ENCODE assay signal across 26 mouse cellular contexts in the genomic region with DNA sequence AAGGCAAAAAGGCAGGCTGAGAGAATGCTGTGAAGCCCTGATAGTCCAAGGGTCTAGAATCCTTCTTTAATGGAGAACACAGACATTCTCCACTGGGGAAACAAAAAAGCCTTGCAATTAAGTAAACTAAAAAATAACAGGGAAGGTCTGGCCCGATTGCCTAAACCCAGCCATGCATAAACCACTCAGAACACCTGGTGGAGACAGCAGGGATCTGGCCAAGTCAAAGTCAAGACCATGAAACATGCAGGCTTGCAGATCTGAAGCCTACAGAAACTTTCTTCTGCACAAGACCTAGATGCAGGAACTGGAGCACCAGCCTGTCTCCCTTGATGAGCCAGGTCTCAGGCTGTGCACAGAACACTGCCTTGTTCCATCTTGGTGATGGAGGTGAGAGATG. TPM values are rescaled to one million over a fixed set of nuclear protein-coding genes. Genes with fewer than 3 reads are reported as not detected.
"Had no signal": no experiment of that assay in that cellular context is flagged by ENCODE, and none has a peak within 500 bp of the region (broad histone marks: within the 10 kb centered on the region; RNA-seq: fewer than 3 reads in every experiment).

No protein-coding gene starts in this region.

- H3K27ac ChIP-seq: heart, adult 2 months; heart, embryonic 13.5 days; heart, embryonic 15.5 days; hindbrain, embryonic 10.5 days; hindbrain, embryonic 12.5 days; hindbrain, embryonic 14.5 days; intestine, embryonic 15.5 days; layer of hippocampus, adult 2 months; left cerebral cortex, adult 2 months; limb, embryonic 10.5 days; limb, embryonic 12.5 days; liver, embryonic 13.5 days; liver, embryonic 15.5 days had no signal

- ATAC-seq: hindbrain, embryonic 16.5 days; inflammation-experienced regulatory T-cells, adult 6 months; intestine, embryonic 15.5 days; intestine, postnatal 0 days; liver, postnatal 0 days had no signal

- H3K4me3 ChIP-seq: heart, adult 2 months; heart, embryonic 13.5 days; heart, embryonic 15.5 days; hindbrain, embryonic 10.5 days; hindbrain, embryonic 12.5 days; intestine, embryonic 15.5 days; layer of hippocampus, adult 2 months; left cerebral cortex, adult 2 months; limb, embryonic 10.5 days; limb, embryonic 12.5 days; liver, embryonic 13.5 days; liver, embryonic 15.5 days had no signal

- H3K27me3 ChIP-seq: heart, embryonic 13.5 days; heart, embryonic 15.5 days; hindbrain, embryonic 12.5 days; intestine, embryonic 15.5 days; limb, embryonic 12.5 days; liver, embryonic 13.5 days; liver, embryonic 15.5 days had no signal

- DNase-seq: gastrocnemius, postnatal 10 days; gastrocnemius, postnatal 25 days; heart, adult 2 months; heart, postnatal 4 days; kidney, adult 18-20 months; kidney, adult 8-10 months; kidney, postnatal 10 days; kidney, postnatal 4 days; liver; liver, embryonic 13.5 days; liver, postnatal 0 days had no signal

- H3K4me1 ChIP-seq: heart, embryonic 13.5 days; heart, embryonic 15.5 days; hindbrain, embryonic 12.5 days; intestine, embryonic 15.5 days; limb, embryonic 10.5 days; limb, embryonic 12.5 days; liver, embryonic 13.5 days; liver, embryonic 15.5 days had no signal

RNA-seq across cellular contexts. Expression of gene Grin2a, which starts 36.0 kb away (rescaled TPM):
- total RNA-seq: granulocyte monocyte progenitor cell, adult 5-6 weeks had no signal
- polyA plus RNA-seq: inflammation-experienced regulatory T-cells, adult 6 months; intestine, postnatal 0 days; liver, embryonic 15.5 days; liver, postnatal 0 days had no signal
